Mouse (Mus musculus) layer of hippocampus, adult 2 months (tissue): ENCODE results near the gene Sema3f. TPM values are rescaled to one million over a fixed set of nuclear protein-coding genes. Genes with fewer than 3 reads are reported as not detected.

Source experiments
- DNase-seq, 2 experiments: peaks; one replicate each; pipeline ENCODE4 v3.0.0; 2022; ENCODE audit warnings: low spot score in 2 of 2
- H3K27ac ChIP-seq: fragments of 200-600 bp; 2 replicates; pipeline ENCODE4 v1.8.1; 2022
- H3K4me3 ChIP-seq: fragments of 200-600 bp; 2 replicates; pipeline ENCODE4 v1.8.1; 2022; ENCODE audit warnings: mild to moderate bottlenecking
- CTCF ChIP-seq: fragments of 200-600 bp; conservative IDR thresholded peaks from 2 replicates; pipeline ENCODE4 v1.8.1; 2022; ENCODE audit warnings: antibody characterized with exemption, mild to moderate bottlenecking, moderate library complexity
- total RNA-seq, 2 experiments: library from RNA; stranded (reverse); gene quantifications; 2 replicates each; pipeline ENCODE4 v1.2.3; 2021

Gene Sema3f
- total RNA-seq, 2 experiments from 2014 or later, result 2.8 to 3.5 TPM

GRCm38 (mm10) chr9:107659551-107659950, 50.7 kb downstream of the Sema3f start:
- peak; percentile 62 to 84 for DNase-seq
- no peak overlapping the region for H3K4me3 ChIP-seq
- peak overlapping the region; percentile 79 for H3K27ac ChIP-seq
- peak; percentile 17; the same call in 1 of the 2 replicates for TF ChIP-seq CTCF

- no peak overlapping the region for H3K4me3 ChIP-seq
- H3K27ac ChIP-seq, result no peak overlapping the region
- no peak for TF ChIP-seq CTCF
- DNase-seq, result no peak
These were observed 52.2 kb downstream of the Sema3f start for GRCm38 (mm10) chr9:107658096-107658495.

DNA sequence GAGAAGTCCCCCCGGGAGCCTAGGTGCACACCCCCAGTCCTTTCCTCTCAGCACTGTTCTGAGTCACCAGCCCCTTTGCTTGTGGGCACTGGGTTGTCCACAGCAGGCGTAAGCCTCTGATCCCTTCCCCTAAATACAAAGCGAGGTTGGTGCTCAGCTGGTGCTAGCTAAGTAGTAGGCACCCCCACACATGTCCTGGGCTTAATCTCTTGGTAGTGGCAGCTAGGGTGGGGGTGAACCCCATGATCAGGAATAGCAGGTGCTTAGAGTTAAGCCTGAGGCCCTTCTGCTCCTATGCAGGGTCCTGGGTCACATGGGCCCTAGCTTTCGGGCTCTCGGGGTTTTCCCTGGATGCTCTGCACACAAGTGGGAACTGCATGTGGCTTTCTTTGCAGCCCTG, 53.1 kb downstream of the Sema3f start:
- H3K27ac ChIP-seq, result no peak overlapping the region
- H3K4me3 ChIP-seq, result no peak overlapping the region
- no peak for DNase-seq
- no peak for TF ChIP-seq CTCF

GRCm38 (mm10) chr9:107654585-107654984, 55.7 kb downstream of the Sema3f start:
- no peak for TF ChIP-seq CTCF
- DNase-seq, result no peak
- H3K27ac ChIP-seq, result no peak overlapping the region
- H3K4me3 ChIP-seq, result no peak overlapping the region

DNA sequence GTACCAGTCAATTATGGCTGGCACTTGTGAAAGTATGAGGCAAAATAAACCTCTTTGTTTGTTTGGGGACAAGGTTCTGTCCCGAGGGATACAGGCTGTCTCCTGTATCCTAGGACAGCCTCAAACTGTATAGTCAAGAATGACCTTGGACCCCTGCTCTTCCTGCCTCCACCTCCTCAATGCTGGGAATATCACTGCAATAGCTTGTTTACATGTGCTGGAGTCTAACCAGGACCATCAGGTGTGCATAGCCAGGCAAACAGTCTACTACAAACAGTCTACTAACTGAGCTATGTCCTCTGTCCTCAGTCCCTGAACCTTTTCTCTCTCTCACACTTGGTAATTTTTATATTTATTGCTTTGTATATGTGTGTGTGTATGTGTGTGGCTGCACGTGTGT, 56.8 kb downstream of the Sema3f start:
- H3K27ac ChIP-seq, result no peak overlapping the region
- no peak for TF ChIP-seq CTCF
- no peak for DNase-seq
- no peak overlapping the region for H3K4me3 ChIP-seq

DNA sequence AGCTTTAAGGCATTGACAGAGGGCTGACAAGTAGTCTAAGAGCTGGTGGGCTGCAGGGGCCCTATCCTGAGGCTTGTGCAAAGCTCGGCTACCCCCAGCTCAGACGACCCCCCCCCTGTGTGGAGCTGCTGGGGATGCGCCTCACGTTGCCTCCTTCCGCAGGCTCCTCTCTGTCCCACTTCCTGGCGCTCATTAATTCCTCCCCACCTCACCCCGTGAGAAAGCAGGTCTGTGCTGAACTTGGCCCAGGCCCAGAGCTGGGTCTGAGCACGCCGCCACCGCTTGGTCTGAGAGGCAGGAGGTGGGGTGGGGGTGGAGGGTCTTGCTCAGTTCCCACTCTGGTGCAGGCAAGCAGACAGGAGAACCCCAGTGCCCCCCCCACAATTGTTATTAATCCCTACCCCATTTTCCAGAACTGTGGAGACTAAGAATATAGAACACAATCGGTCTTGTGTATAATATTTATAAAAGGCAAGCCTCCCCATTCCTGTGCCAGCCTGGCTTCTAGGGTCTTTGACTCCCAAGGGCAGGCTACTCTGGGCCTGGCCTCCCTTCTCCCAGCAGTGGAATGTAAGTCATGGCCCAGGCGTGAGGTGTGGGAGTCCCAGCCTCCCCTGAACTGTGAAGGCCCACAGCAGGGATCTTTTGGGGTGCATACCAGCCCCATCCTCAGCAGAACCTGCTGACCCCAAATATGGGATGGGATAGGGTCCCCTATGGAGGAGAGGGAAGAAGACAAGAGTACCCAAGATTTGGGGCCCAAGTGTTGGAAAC, 59.4 kb downstream of the Sema3f start:
- no peak for TF ChIP-seq CTCF
- Histone ChIP-seq H3K27ac (peak overlapping the region; percentile 66), H3K4me3 (no peak overlapping the region)
- no peak for DNase-seq

DNA sequence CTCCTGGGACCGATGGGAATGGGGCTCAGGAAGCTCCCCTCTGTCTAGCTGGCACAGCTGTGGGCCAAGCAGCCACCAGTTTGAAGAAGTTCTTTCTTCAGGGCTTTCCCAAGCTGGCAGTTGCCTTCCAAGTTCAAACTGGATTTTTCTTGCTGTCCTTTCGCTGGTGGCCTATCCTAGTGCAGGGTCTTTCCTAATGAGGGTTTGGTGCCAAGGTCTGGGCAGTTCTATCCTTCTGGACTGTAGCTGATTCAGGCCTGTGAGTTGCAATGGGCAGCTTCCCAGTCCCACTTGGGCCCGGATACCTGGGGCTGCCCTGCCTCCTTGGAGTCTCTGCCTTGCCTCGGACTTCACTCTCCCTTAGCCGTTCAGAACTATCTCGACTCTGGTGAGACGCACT, 60.0 kb downstream of the Sema3f start:
- H3K4me3 ChIP-seq, result no peak overlapping the region
- TF ChIP-seq CTCF, result no peak
- H3K27ac ChIP-seq, result peak overlapping the region; percentile 66
- DNase-seq, result peak; percentile 32 to 70

- Histone ChIP-seq H3K4me3 (no peak overlapping the region), H3K27ac (no peak overlapping the region)
- no peak for DNase-seq
- no peak for TF ChIP-seq CTCF
These were observed 61.5 kb downstream of the Sema3f start for GRCm38 (mm10) chr9:107648767-107649166.

DNA sequence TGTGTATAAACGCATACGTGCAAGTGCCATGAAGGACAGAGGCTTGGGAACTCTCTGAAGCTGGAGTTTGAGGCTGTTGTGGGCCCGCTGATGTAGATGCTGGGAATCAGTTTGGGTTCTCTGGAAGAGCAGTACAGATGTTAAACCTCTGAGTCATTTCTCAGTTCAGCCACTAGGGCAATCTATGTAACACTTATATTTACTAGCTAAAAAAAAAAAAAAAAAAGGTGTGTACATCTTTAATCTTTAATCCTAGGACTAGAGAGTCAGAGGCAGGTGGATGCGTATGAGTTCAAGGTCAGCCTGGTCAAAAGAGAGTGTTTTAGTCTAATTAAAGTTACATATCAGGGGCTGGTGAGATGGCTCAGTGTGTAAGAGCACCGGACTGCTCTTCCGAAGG, 63.3 kb downstream of the Sema3f start:
- peak; percentile 60 for TF ChIP-seq CTCF
- Histone ChIP-seq H3K4me3 (no peak overlapping the region), H3K27ac (no peak overlapping the region)
- DNase-seq, result no peak

- TF ChIP-seq CTCF, result peak; percentile 96
- Histone ChIP-seq H3K4me3 (no peak overlapping the region), H3K27ac (no peak overlapping the region)
- peak; percentile 64 to 89 for DNase-seq
These were observed 64.7 kb downstream of the Sema3f start for GRCm38 (mm10) chr9:107645577-107645976.

- DNase-seq, result no peak
- TF ChIP-seq CTCF, result no peak
- peak overlapping the region; percentile 87; the same call in 1 of the 2 replicates for H3K27ac ChIP-seq
- no peak overlapping the region for H3K4me3 ChIP-seq
These were observed 65.1 kb downstream of the Sema3f start for GRCm38 (mm10) chr9:107645153-107645510.

DNA sequence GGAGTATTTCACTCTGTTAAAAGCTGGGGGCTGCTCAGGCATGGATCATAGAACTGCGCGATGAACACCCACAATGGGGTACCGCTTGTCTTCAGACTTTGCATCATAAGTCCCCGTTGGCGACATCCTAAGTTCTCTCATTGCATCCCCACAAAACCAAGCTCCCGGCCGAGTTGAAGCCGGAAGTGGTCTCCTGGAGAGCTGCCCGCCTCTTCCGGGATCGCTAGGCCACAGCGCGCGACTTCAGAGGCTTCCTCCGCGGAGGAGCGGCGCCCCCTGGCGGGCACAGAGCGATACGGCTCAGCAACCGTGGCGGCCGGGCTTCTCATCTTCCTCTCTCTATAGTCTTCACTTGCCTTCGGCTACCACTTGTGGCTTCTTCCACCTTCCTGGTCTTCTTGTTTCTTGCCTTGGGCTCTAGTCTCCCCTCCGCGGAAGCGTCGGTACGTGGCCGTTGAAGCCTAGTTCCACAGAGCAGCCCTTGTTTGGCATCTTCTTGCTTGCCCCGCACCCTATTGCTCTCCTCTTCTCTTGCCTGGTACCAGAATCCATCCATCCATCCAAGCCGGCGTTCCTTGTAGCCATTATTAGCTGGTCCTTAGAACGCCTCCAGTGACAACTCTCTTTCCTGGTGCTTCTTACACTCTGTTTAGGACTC, 65.7 kb downstream of the Sema3f start:
- H3K27ac ChIP-seq, result peak overlapping the region; percentile 87
- H3K4me3 ChIP-seq, result peak overlapping the region; percentile 59
- TF ChIP-seq CTCF, result peak; percentile 100
- peak; percentile 88 to 96 for DNase-seq

DNA sequence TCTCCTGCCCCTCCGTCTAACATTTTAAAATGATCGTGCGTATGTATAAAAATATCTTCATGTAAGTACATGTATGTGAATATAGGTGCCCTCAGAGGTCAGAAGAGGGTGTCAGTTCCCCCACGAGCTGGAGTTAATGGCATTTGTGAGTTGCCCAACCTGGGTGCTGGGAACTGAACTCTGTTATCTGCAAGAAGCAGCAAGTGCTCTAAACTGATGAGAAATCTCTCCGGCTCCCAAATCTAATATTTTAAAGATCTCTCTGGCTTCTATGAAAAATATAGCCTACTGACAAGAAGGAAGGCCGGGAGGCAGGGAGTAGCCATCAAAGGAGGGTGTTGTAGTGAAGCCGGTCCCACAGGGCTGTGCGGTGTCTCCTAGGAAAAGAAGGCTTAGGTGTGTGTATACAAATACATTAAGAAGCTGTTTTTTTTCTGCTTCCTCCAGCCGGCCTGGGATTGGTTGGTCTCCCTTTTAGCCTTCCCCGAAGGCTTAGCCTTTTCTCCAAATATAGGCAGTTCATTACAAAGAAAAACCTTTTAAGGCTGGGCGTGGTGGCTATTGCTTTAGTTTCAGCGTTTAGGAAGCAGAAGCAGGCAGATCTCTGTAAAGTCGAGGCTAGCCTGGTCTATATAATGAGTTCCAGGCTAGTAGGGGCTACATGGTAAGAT, 66.6 kb downstream of the Sema3f start:
- peak overlapping the region; percentile 59; the same call in 1 of the 2 replicates for H3K4me3 ChIP-seq
- H3K27ac ChIP-seq, result peak overlapping the region; percentile 87; the same call in 1 of the 2 replicates
- no peak for TF ChIP-seq CTCF
- DNase-seq, result no peak

- peak overlapping the region; percentile 46; the same call in 1 of the 2 replicates for H3K27ac ChIP-seq
- no peak for TF ChIP-seq CTCF
- no peak overlapping the region for H3K4me3 ChIP-seq
- DNase-seq, result no peak
These were observed 68.6 kb downstream of the Sema3f start for GRCm38 (mm10) chr9:107641666-107642065.
